Mouse (Mus musculus) stomach, postnatal 0 days (tissue): Measurements from ENCODE around the gene Rps28. TPM values are rescaled to one million over a fixed set of nuclear protein-coding genes. Genes with fewer than 3 reads are reported as not detected.
A peak's percentile ranks its signal among the peaks of the same experiment; 100 is the strongest.

ENCODE experiments used
- ATAC-seq: fragments of 200-750 bp; cut with Nextera tagmentation; 2 replicates; pipeline ENCODE4 v1.8.0; 2017; ENCODE audit not compliant: low FRiP score, low TSS enrichment
- DNase-seq: peaks from one replicate; pipeline ENCODE4 v3.0.0-alpha.2; 2016; ENCODE audit warnings: low spot score
- H3K27ac ChIP-seq: fragments of 300-500 bp; sonication (generic); replicated peaks from 2 replicates; pipeline ENCODE4 v1.5.1; 2014; ENCODE audit warnings: mild to moderate bottlenecking, control low read depth
- H3K27me3 ChIP-seq: fragments of 300-500 bp; sonication (generic); 2 replicates; pipeline ENCODE4 v1.6.1; 2014; ENCODE audit warnings: low read length; ENCODE audit not compliant: control insufficient read depth, insufficient read depth
- H3K36me3 ChIP-seq: fragments of 300-500 bp; sonication (generic); 2 replicates; pipeline ENCODE4 v1.6.1; 2014; ENCODE audit warnings: low read length, mixed read lengths; ENCODE audit not compliant: control insufficient read depth, insufficient read depth
- H3K4me1 ChIP-seq: fragments of 300-500 bp; sonication (generic); replicated peaks from 2 replicates; pipeline ENCODE4 v1.6.1; 2014; ENCODE audit warnings: antibody characterized with exemption; ENCODE audit not compliant: control insufficient read depth, insufficient read depth
- H3K4me2 ChIP-seq: fragments of 300-500 bp; sonication (generic); replicated peaks from 2 replicates; pipeline ENCODE4 v1.6.1; 2014; ENCODE audit warnings: low read depth, mild to moderate bottlenecking, control low read depth, moderate library complexity
- H3K4me3 ChIP-seq: fragments of 300-500 bp; sonication (generic); 2 replicates; pipeline ENCODE4 v1.5.1; 2014; ENCODE audit warnings: low read depth, low read length, control low read depth
- H3K9ac ChIP-seq: fragments of 300-500 bp; sonication (generic); 2 replicates; pipeline ENCODE4 v1.6.1; 2014; ENCODE audit warnings: mild to moderate bottlenecking, low read length, control low read depth, mixed read lengths
- H3K9me3 ChIP-seq: fragments of 300-500 bp; sonication (generic); 2 replicates; pipeline ENCODE4 v1.6.1; 2016; ENCODE audit warnings: low read length; ENCODE audit not compliant: control insufficient read depth
- CTCF ChIP-seq: IDR thresholded peaks from 2 replicates; pipeline ENCODE4 v1.5.1; 2016; ENCODE audit warnings: antibody characterized with exemption, low read depth, mild to moderate bottlenecking, moderate library complexity
- EP300 ChIP-seq: optimal IDR thresholded peaks from 2 replicates; pipeline ENCODE3; 2016; ENCODE audit warnings: antibody characterized with exemption
- WGBS: fragments of 180-500 bp; shearing (Covaris S2); extraction: QIAGEN DNeasy Blood & Tissue Kit; methylation state at CpG from one replicate; pipeline ENCODE4 v1.1.7; 2014; 5-methylcytosine and 5-hydroxymethylcytosine counted together
- polyA plus RNA-seq: library from polyadenylated mRNA; unstranded; fragments of >200 nt; fragmentation: Nextera tagmentation; extraction: Ambion mirVana; gene quantifications from 2 replicates; pipeline ENCODE4 v1.2.1, GENCODE M21; 2015

The Rps28 gene
- polyA plus RNA-seq, 1 experiment from 2014 or later, result 1,055 TPM

DNA sequence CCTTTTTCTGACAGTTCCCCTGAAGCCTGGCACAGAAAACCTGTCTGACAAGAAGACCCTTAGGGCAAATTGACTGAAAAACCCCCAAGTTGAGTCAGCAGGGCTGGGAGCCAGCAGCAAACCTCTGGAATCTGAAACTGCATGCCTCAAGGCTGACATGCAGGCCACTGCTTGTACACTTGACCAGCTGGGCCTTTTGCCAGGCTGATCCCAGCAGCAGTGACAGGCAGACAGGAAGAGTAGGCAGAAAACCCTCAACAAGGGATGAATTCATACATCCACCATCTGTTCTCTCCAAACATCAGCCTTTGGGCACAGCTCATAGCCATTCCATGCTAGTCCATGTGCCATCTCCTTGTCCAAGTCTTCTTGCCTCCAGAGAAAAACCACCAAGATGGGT lies 41.0 kb downstream of the Rps28 start:
- no peak overlapping the region for H3K4me3 ChIP-seq
- H3K4me1 ChIP-seq, result peaks cover 29% of the 10 kb centered on the region
- DNase-seq (peak; percentile 64), ATAC-seq (no peak)
- no peaks in the 10 kb centered on the region for H3K9me3 ChIP-seq
- no peaks in the 10 kb centered on the region for H3K36me3 ChIP-seq
- no peak overlapping the region for H3K9ac ChIP-seq
- H3K27ac ChIP-seq, result no peak overlapping the region
- H3K27me3 ChIP-seq, result no peaks in the 10 kb centered on the region
- no peak overlapping the region for H3K4me2 ChIP-seq
- TF ChIP-seq CTCF (no peak), EP300 (peak; percentile 60)

DNA sequence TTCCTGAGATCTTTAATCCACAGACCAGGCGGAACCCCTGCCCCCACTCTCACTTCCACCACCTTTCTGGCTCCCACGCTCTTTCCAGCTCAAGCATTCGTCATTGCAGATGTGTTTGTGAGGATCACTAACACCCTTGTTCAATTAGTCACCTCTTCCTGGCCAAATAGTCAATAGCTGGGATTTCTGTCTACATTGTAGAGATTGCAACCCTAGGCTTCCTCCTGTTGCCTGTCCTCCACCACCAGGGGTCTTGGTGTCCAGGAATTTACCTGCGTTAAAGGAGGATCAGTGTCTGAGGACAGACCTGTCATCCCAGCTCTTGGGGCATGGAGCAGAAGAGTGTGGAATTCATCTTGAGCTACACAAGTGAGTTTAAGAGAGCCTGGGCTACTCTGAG lies 42.3 kb downstream of the Rps28 start:
- Histone ChIP-seq H3K9ac (peak overlapping the region; percentile 69), H3K36me3 (no peaks in the 10 kb centered on the region), H3K27ac (peak overlapping the region; percentile 84; the same call in 1 of the 2 replicates), H3K9me3 (no peaks in the 10 kb centered on the region), H3K4me3 (no peak overlapping the region; the same call in 1 of the 2 replicates), H3K4me1 (peaks cover 31% of the 10 kb centered on the region), H3K4me2 (peak overlapping the region; percentile 75), H3K27me3 (no peaks in the 10 kb centered on the region)
- DNase-seq, result no peak
- TF ChIP-seq EP300 (no peak), CTCF (peak; percentile 39)
- WGBS, result 31% methylated on average over 4 of the region's 4 CpGs
- ATAC-seq, result no peak

DNA sequence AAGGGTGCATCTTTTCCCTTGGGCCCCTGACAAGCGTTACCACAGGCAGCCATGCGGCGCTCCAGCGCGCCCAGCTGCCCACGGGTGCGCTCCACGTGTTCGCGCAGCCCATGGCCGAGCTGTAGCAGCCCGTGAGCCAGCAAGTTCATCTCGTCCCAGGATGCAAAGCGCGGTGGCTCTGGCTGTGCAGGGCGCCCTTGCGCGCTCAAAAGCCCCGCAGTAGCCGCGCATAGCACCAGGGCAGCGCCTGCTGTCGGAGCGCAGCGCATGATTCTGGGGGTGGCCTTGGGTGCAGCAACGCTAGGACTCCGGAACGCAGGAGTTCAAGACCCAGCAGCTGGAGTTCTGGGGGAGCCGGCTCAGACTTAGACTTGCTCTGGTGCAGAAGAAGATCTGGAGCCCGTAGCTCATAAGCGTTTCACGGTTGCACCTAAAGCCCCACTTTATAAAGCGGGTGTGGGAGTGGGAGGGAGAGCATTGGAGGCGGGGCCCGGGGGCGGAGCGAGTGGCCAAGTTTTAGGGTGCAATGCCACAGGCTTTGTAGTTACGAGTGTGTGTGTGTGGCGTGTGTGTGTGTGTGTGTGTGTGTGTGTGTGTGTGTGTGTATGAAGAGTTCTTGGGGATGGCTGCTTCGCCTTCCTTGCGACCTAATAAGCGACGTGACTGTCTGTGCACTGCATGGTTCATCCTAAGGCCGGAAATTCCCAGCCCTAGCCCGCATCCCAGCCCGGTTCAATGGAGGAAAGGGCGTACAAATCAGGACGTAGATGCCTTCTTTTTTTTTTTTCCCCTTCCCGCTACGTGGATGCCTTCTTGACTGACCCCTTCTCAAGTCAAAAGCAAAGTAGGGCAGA lies 43.0 kb downstream of the Rps28 start, which contains the start of gene Angptl4:
TSS of gene Angptl4 (minus strand) at position 707 of the 854 bp plus-strand sequence.
- no peaks in the 10 kb centered on the region for H3K9me3 ChIP-seq
- peak within 1 kb of the TSS; percentile 84 for H3K27ac ChIP-seq
- H3K9ac ChIP-seq, result peak within 1 kb of the TSS; percentile 69
- H3K4me1 ChIP-seq, result peaks cover 31% of the 10 kb centered on the region
- peak; percentile 61 for DNase-seq
- no peaks in the 10 kb centered on the region for H3K27me3 ChIP-seq
- peak within 1 kb of the TSS; percentile 43 for H3K4me3 ChIP-seq
- WGBS, result 1% methylated on average over 48 of the region's 50 CpGs
- no peaks in the 10 kb centered on the region for H3K36me3 ChIP-seq
- peak within 1 kb of the TSS; percentile 75 for H3K4me2 ChIP-seq
- TF ChIP-seq EP300 (no peak), CTCF (peak; percentile 22; the same call in 1 of the 2 replicates)
- peak; percentile 76 for ATAC-seq

DNA sequence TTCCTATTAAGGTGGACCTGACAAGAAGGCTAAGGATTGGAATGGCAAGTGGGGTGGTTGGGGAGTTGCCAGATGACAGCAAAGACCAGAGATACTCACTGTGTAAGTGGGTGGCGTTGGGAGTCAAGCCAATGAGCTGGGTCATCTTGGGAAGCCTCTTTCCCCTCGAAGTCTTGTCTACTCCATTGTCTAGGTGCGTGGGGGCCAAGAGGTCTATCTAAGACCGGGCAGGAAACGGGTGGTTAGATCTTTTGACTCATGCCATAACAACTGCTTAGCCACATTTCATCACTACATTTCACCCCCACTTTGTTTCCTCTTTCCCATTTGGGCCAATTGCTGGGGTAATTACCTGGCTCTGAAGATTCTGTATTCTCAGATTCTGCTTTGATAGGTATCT lies 43.9 kb downstream of the Rps28 start:
- no peak for ATAC-seq
- TF ChIP-seq CTCF (no peak), EP300 (no peak)
- peak overlapping the region; percentile 84 for H3K27ac ChIP-seq
- H3K4me3 ChIP-seq, result peak overlapping the region; percentile 43
- 88% methylated on average over 5 of the region's 5 CpGs for WGBS
- H3K36me3 ChIP-seq, result no peaks in the 10 kb centered on the region
- peak overlapping the region; percentile 69 for H3K9ac ChIP-seq
- no peak for DNase-seq
- peak overlapping the region; percentile 75 for H3K4me2 ChIP-seq
- no peaks in the 10 kb centered on the region for H3K27me3 ChIP-seq
- H3K4me1 ChIP-seq, result peaks cover 31% of the 10 kb centered on the region
- no peaks in the 10 kb centered on the region for H3K9me3 ChIP-seq

DNA sequence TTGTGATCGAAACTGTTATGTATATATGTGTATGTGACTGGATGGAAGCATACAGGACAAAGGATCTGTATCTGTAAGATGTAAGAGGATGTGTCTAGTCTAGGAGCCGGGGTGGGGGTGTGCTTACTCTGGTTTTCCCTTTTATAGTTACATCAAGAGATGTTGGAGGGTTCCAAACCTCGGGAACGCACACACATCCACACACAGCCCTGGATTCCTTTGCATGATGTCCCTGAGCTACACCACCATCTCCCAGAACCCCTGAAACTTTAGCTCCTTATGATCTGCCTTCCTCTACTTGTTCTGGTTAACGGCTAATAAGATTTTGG lies 44.4 kb downstream of the Rps28 start:
- no peaks in the 10 kb centered on the region for H3K36me3 ChIP-seq
- H3K27ac ChIP-seq, result peak overlapping the region; percentile 84
- H3K9ac ChIP-seq, result peak overlapping the region; percentile 69; the same call in 1 of the 2 replicates
- peak overlapping the region; percentile 75 for H3K4me2 ChIP-seq
- peaks cover 31% of the 10 kb centered on the region for H3K4me1 ChIP-seq
- H3K9me3 ChIP-seq, result no peaks in the 10 kb centered on the region
- no peak for DNase-seq
- TF ChIP-seq EP300, result no peak
- no peak for TF ChIP-seq CTCF
- 57% methylated on average over 5 of the region's 5 CpGs for WGBS
- no peaks in the 10 kb centered on the region for H3K27me3 ChIP-seq
- ATAC-seq, result no peak
- peak overlapping the region; percentile 43; the same call in 1 of the 2 replicates for H3K4me3 ChIP-seq

DNA sequence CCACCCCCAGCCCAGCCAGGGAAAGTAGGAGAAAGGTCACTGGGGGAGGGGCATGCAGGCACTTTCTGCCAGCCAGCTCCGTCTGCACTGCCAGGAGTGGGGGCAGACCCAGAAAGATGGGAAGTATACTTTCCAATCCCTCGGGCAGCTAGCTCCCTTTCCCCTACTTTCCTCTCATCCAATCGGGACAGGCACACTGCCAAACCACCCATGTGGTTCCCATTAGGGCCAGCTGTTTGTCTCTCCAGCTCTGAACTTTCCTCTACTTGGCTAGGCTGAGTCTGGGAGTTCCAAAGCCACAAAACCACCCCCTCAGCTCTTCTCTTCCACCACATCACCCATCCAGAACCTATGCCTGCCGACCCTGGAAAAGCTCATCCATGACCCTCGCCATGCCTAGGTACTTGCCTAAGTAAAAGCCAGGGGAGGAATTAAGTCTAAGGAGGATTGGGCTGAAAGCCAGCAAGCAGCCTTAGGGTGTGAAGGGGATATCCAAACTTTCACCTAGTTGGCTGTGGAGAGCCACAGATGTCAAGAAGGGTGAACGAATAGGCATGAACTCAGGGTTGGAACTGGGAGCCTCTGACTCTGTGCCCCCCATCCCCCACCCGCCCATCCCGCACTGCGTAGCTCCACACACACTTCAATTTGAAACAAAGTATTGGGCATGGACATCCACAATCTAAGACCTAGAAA lies 44.9 kb downstream of the Rps28 start:
- Histone ChIP-seq H3K9ac (peak overlapping the region; percentile 24), H3K36me3 (no peaks in the 10 kb centered on the region), H3K27me3 (no peaks in the 10 kb centered on the region), H3K27ac (peak overlapping the region; percentile 84), H3K9me3 (no peaks in the 10 kb centered on the region), H3K4me3 (peak overlapping the region; percentile 24), H3K4me1 (peaks cover 31% of the 10 kb centered on the region), H3K4me2 (peak overlapping the region; percentile 75)
- WGBS, result 18% methylated on average over 9 of the region's 9 CpGs
- TF ChIP-seq EP300 (peak; percentile 81), CTCF (no peak)
- DNase-seq (peak; percentile 87), ATAC-seq (peak; percentile 85)
